13 mouse cellular contexts compared by ENCODE assay signal in the genomic region with DNA sequence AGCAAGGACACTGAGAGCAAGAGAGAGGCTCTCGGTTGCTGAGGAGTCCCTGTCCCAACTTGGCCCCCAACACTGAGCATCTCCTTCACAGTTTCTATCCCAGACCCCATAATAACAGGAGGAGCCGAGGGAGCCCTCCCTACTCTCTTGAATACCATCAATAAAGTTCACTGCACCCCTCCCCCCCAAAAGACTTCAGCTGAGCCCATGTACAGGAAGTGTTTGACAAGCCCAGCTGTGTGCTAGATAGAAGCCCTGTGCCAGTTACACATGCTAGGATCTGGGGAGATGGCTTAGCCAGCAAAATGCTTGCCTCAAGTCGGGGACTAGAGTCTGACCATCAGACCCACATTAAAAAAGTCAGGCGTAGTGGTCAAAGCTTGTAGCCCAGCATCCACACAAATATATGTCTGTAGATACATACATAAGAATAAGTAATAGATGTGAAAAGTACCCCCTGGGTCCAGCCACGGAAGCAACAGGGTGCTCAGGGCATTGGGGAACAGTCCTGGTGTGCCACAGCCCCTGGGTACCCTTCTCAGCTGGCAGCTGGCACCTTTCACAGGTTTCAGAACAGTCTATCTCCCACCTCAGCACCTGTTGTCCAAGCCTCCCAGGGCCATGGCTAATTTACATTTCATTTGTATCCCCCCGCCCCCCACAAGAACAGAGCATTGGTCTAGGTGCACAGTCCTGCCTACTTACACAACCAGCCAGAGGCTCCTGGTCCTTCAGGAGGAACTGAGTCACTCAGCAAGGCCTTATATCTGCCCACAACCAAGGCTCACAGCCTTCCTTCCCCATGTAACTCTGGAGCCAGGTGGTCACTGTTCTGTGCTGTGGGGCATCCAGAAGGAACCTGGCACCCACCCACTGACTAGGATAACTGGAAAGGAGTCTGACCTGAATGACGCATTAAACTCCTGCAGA. TPM values are rescaled to one million over a fixed set of nuclear protein-coding genes. Genes with fewer than 3 reads are reported as not detected.
"Had no signal": no experiment of that assay in that cellular context is flagged by ENCODE, and none has a peak within 500 bp of the region (broad histone marks: within the 10 kb centered on the region; RNA-seq: fewer than 3 reads in every experiment).

No protein-coding gene starts in this region.

- DNase-seq: kidney, adult 11 months; kidney, postnatal 10 days; left cerebral cortex, postnatal 4 days; lung, adult 2 months; lung, postnatal 36 days; right cerebral cortex, postnatal 25 days had no signal

- H3K27ac ChIP-seq: limb, embryonic 13.5 days; liver, embryonic 15.5 days; midbrain, embryonic 12.5 days had no signal

- ATAC-seq: lung, postnatal 0 days had no signal

- H3K4me3 ChIP-seq: limb, embryonic 13.5 days; liver, embryonic 15.5 days; midbrain, embryonic 12.5 days had no signal

RNA-seq across cellular contexts. Expression of a gene that starts 8.4 kb away (rescaled TPM):
- total RNA-seq: left cerebral cortex, adult 18-20 months; megakaryocyte progenitor cell, adult 5-6 weeks had no signal
- polyA plus RNA-seq: liver, embryonic 15.5 days; stomach, embryonic 14.5 days had no signal
